37 mouse cellular contexts compared by ENCODE assay signal in the genomic region with DNA sequence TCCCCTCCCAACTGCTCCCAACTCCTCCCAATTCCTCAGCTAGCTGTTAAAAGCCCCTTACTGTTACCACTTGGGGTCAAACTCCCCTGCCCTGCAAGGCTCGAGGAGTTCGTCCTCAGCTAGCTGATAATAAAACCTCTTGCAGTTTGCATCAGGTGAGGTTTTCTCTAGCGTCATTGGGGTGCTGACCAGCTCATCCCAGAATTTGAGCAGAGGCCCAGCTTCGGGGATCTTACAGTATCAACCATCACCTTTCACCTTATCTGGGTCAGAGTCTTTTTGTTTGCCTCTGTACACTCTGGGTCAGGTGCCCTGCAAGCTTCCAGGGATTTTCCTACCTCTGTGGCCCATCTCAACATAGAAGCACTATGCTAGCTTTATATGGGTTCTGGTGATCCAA. TPM values are rescaled to one million over a fixed set of nuclear protein-coding genes. Genes with fewer than 3 reads are reported as not detected.
"Had no signal": no experiment of that assay in that cellular context is flagged by ENCODE, and none has a peak within 500 bp of the region (broad histone marks: within the 10 kb centered on the region; RNA-seq: fewer than 3 reads in every experiment).

No protein-coding gene starts in this region.

- DNase-seq: left cerebral cortex, postnatal 4 days; liver; liver, embryonic 13.5 days; liver, postnatal 0 days; lung, adult 18-20 months; lung, adult 2 months; lung, embryonic 14.5 days; lung, postnatal 10 days; lung, postnatal 14 days; lung, postnatal 36 days; lung, postnatal 4 days; midbrain, embryonic 14.5 days had no signal

- H3K27ac ChIP-seq: limb, embryonic 10.5 days; limb, embryonic 12.5 days; limb, embryonic 13.5 days; limb, embryonic 15.5 days; liver, embryonic 12.5 days; liver, embryonic 13.5 days; liver, embryonic 14.5 days; liver, embryonic 15.5 days; lung, embryonic 15.5 days; macrophage; midbrain, embryonic 10.5 days; midbrain, embryonic 12.5 days; midbrain, embryonic 13.5 days; midbrain, embryonic 15.5 days; neural tube, embryonic 12.5 days had no signal

- H3K36me3 ChIP-seq: limb, embryonic 10.5 days; limb, embryonic 12.5 days; limb, embryonic 13.5 days; limb, embryonic 15.5 days; liver, embryonic 12.5 days; liver, embryonic 13.5 days; liver, embryonic 15.5 days; lung, embryonic 15.5 days; midbrain, embryonic 10.5 days; midbrain, embryonic 12.5 days; midbrain, embryonic 13.5 days; midbrain, embryonic 15.5 days; neural tube, embryonic 12.5 days had no signal

- H3K4me1 ChIP-seq: liver, embryonic 13.5 days; liver, embryonic 15.5 days had no signal

- H3K9me3 ChIP-seq: limb, embryonic 10.5 days; limb, embryonic 12.5 days; limb, embryonic 13.5 days; limb, embryonic 15.5 days; liver, embryonic 13.5 days; liver, embryonic 15.5 days; lung, embryonic 15.5 days; midbrain, embryonic 13.5 days; midbrain, embryonic 15.5 days; neural tube, embryonic 12.5 days had no signal

- H3K4me3 ChIP-seq: limb, embryonic 10.5 days; limb, embryonic 12.5 days; limb, embryonic 13.5 days; limb, embryonic 15.5 days; liver, embryonic 12.5 days; liver, embryonic 13.5 days; liver, embryonic 15.5 days; lung, embryonic 15.5 days; megakaryocyte, embryonic 14.5 days; midbrain, embryonic 10.5 days; midbrain, embryonic 12.5 days; midbrain, embryonic 13.5 days; midbrain, embryonic 15.5 days; myocyte; neural tube, embryonic 12.5 days had no signal

RNA-seq across cellular contexts. Expression of a gene that starts 4.1 kb away (rescaled TPM):
- total RNA-seq: liver, adult 2 months; megakaryocyte progenitor cell, adult 5-6 weeks; megakaryocyte, adult 5-6 weeks; megakaryocyte-erythroid progenitor cell, adult 5-6 weeks; monocyte, adult 5-6 weeks had no signal
- polyA plus RNA-seq: limb, embryonic 11.5 days; liver, adult 2 months; liver, embryonic 11.5 days; liver, embryonic 13.5 days; liver, embryonic 14.5 days; liver, embryonic 15.5 days; liver, embryonic 16.5 days; liver, postnatal 0 days; macrophage; midbrain, embryonic 10.5 days; midbrain, embryonic 11.5 days; myocyte had no signal
